Mouse (Mus musculus): ENCODE data around the gene Efnb3.

- no peak for TF ChIP-seq CTCF (IDR thresholded peaks at IDR 0.05; ENCODE audit: extremely low read depth, insufficient read depth, low read length)
- no peak for TF ChIP-seq POLR2A (IDR thresholded peaks at IDR 0.05; ENCODE audit: extremely low read depth, insufficient read depth, low read length)
Observed at GRCm38 (mm10) chr11:69526631-69527030, 33.4 kb downstream of the Efnb3 start.

Data from cortical plate, adult 2 months (tissue).